Mouse (Mus musculus) kidney, adult 2 months (tissue): ENCODE data around the gene Barx2. TPM values are rescaled to one million over a fixed set of nuclear protein-coding genes. Genes with fewer than 3 reads are reported as not detected.

Source experiments
- DNase-seq: peaks from one replicate; pipeline ENCODE4 v3.0.0; 2021
- H3K27ac ChIP-seq: fragments of 200-500 bp; 2 replicates; pipeline ENCODE4 v1.5.1; 2012; ENCODE audit warnings: low read depth, low read length, control low read depth, inconsistent platforms; ENCODE audit not compliant: insufficient read depth
- H3K27me3 ChIP-seq: fragments of 200-500 bp; replicated peaks from 2 replicates; pipeline ENCODE4 v1.6.1; 2012; ENCODE audit warnings: mild to moderate bottlenecking, moderate library complexity, low read length, inconsistent platforms; ENCODE audit not compliant: control insufficient read depth, insufficient read depth
- H3K36me3 ChIP-seq: fragments of 200-500 bp; 2 replicates; pipeline ENCODE4 v1.6.1; 2012; ENCODE audit warnings: mild to moderate bottlenecking, moderate library complexity, low read length, inconsistent platforms; ENCODE audit not compliant: control insufficient read depth, insufficient read depth
- H3K4me1 ChIP-seq: fragments of 200-500 bp; 2 replicates; pipeline ENCODE4 v1.6.1; 2011; ENCODE audit warnings: low read length; ENCODE audit not compliant: control insufficient read depth, insufficient read depth
- H3K4me3 ChIP-seq: fragments of 200-500 bp; 2 replicates; pipeline ENCODE4 v1.5.1; 2011; ENCODE audit warnings: mild to moderate bottlenecking, low read depth, low read length, control low read depth; ENCODE audit not compliant: insufficient read depth
- CTCF ChIP-seq: fragments of 200-500 bp; conservative IDR thresholded peaks from 2 replicates; pipeline ENCODE4 v1.5.1; 2011; ENCODE audit warnings: low read depth, mild to moderate bottlenecking, control low read depth, low read length, moderate library complexity, mixed read lengths; ENCODE audit not compliant: insufficient read depth, insufficient read length
- POLR2A ChIP-seq: fragments of 200-500 bp; IDR thresholded peaks from one replicate; pipeline ENCODE4 v1.6.1; 2011; ENCODE audit warnings: low read depth, low read length, control low read depth
- WGBS: fragments of 180-500 bp; shearing (Covaris S2); methylation state at CpG from one replicate; pipeline ENCODE4 v1.1.7; 2018; 5-methylcytosine and 5-hydroxymethylcytosine counted together
- polyA plus RNA-seq: library from polyadenylated mRNA; depleted of rRNA; stranded (reverse); fragments of >200 nt; gene quantifications from 2 replicates; pipeline ENCODE4 v1.2.3, GENCODE M21; 2012

The Barx2 gene
- polyA plus RNA-seq, 1 experiment: 0.16 TPM

GRCm38 (mm10) chr9:31894775-31895320 lies 18.4 kb downstream of the Barx2 start:
- 70% methylated on average over 10 of the region's 10 CpGs for WGBS
- H3K36me3 ChIP-seq: no peaks in the 10 kb centered on the region
- H3K4me3 ChIP-seq: no peak overlapping the region

GRCm38 (mm10) chr9:31888333-31888732 lies 24.9 kb downstream of the Barx2 start:
- Histone ChIP-seq H3K36me3 (no peaks in the 10 kb centered on the region), H3K27me3 (no peaks in the 10 kb centered on the region), H3K27ac (no peak overlapping the region), H3K4me1 (no peaks in the 10 kb centered on the region), H3K4me3 (no peak overlapping the region)
- 83% methylated on average over 4 of the region's 4 CpGs for WGBS
- DNase-seq: no peak
- TF ChIP-seq POLR2A: no peak
- no peak for TF ChIP-seq CTCF

More at GRCm38 (mm10) chr9:31894775-31895320, 18.4 kb downstream of the Barx2 start:
- DNase-seq: no peak
- TF ChIP-seq POLR2A (no peak), CTCF (no peak)
- no peak overlapping the region for H3K27ac ChIP-seq
- no peaks in the 10 kb centered on the region for H3K27me3 ChIP-seq
- H3K4me1 ChIP-seq: no peaks in the 10 kb centered on the region

GRCm38 (mm10) chr9:31886258-31886657 lies 27.0 kb downstream of the Barx2 start:
- TF ChIP-seq POLR2A: no peak
- no peak for TF ChIP-seq CTCF
- no peak overlapping the region for H3K4me3 ChIP-seq
- DNase-seq: no peak
- H3K36me3 ChIP-seq: no peaks in the 10 kb centered on the region
- no peaks in the 10 kb centered on the region for H3K4me1 ChIP-seq
- WGBS: 59% methylated on average over 3 of the region's 3 CpGs
- no peak overlapping the region for H3K27ac ChIP-seq
- 0 out of 2 replicates have a peak, but pooled peaks cover 1% of the 10 kb centered on the region for H3K27me3 ChIP-seq

- Histone ChIP-seq H3K36me3 (no peaks in the 10 kb centered on the region), H3K4me1 (no peaks in the 10 kb centered on the region), H3K27me3 (0 out of 2 replicates have a peak, but pooled peaks cover 1% of the 10 kb centered on the region), H3K4me3 (no peak overlapping the region), H3K27ac (no peak overlapping the region)
- no peak for TF ChIP-seq CTCF
- no peak for TF ChIP-seq POLR2A
- 86% methylated on average over 2 of the region's 2 CpGs for WGBS
- DNase-seq: no peak
Observed at GRCm38 (mm10) chr9:31882376-31882775, 30.9 kb downstream of the Barx2 start.

- no peaks in the 10 kb centered on the region for H3K27me3 ChIP-seq
- TF ChIP-seq CTCF (no peak), POLR2A (no peak)
- no peak overlapping the region for H3K27ac ChIP-seq
- 69% methylated on average over 3 of the region's 3 CpGs for WGBS
- no peak overlapping the region for H3K4me3 ChIP-seq
- DNase-seq: no peak
- H3K36me3 ChIP-seq: no peaks in the 10 kb centered on the region
- H3K4me1 ChIP-seq: no peaks in the 10 kb centered on the region
Observed at GRCm38 (mm10) chr9:31875556-31875955, 37.7 kb downstream of the Barx2 start.

GRCm38 (mm10) chr9:31874236-31874635 lies 39.0 kb downstream of the Barx2 start:
- Histone ChIP-seq H3K36me3 (no peaks in the 10 kb centered on the region), H3K4me1 (no peaks in the 10 kb centered on the region), H3K27ac (no peak overlapping the region), H3K4me3 (no peak overlapping the region), H3K27me3 (no peaks in the 10 kb centered on the region)
- no peak for TF ChIP-seq CTCF
- TF ChIP-seq POLR2A: no peak
- no peak for DNase-seq
- 86% methylated on average over 3 of the region's 3 CpGs for WGBS

GRCm38 (mm10) chr9:31871410-31871809 lies 41.9 kb downstream of the Barx2 start:
- TF ChIP-seq POLR2A: no peak
- Histone ChIP-seq H3K27me3 (no peaks in the 10 kb centered on the region), H3K36me3 (no peaks in the 10 kb centered on the region), H3K4me3 (no peak overlapping the region), H3K4me1 (no peaks in the 10 kb centered on the region), H3K27ac (no peak overlapping the region)
- WGBS: 66% methylated on average over 4 of the region's 4 CpGs
- no peak for DNase-seq
